Mouse (Mus musculus): ENCODE data around the gene Armh3.

GRCm38 (mm10) chr19:45946541-45946940 is 51.7 kb downstream of the Armh3 start:
- no peak for TF ChIP-seq CTCF (IDR thresholded peaks at IDR 0.05; ENCODE audit: borderline replicate concordance, extremely low read depth, insufficient read depth, insufficient read length)
- TF ChIP-seq POLR2A (IDR thresholded peaks at IDR 0.05; ENCODE audit: borderline replicate concordance, extremely low read depth, insufficient read depth, insufficient read length, poor library complexity, severe bottlenecking): no peak

Data from brain, embryonic 14.5 days (tissue).